Mouse (Mus musculus) kidney, postnatal 0 days (tissue): ENCODE results near the gene Sept6. TPM values are rescaled to one million over a fixed set of nuclear protein-coding genes. Genes with fewer than 3 reads are reported as not detected.

ENCODE experiments used
- ATAC-seq: fragments of 200-750 bp; cut with Nextera tagmentation; replicated peaks from 2 replicates; pipeline ENCODE4 v1.8.0; 2017; ENCODE audit warnings: low read depth, moderate number of reproducible peaks, moderate TSS enrichment, moderate library complexity; ENCODE audit not compliant: low FRiP score
- DNase-seq: peaks from one replicate; pipeline ENCODE4 v3.0.0-alpha.2; 2016; ENCODE audit warnings: low spot score
- H3K27ac ChIP-seq: fragments of 300-500 bp; sonication (generic); 2 replicates; pipeline ENCODE4 v1.5.1; 2014; ENCODE audit warnings: mild to moderate bottlenecking
- H3K27me3 ChIP-seq: fragments of 300-500 bp; sonication (generic); 2 replicates; pipeline ENCODE4 v1.6.1; 2014; ENCODE audit warnings: low read length, mixed read lengths; ENCODE audit not compliant: insufficient read depth
- H3K36me3 ChIP-seq: fragments of 300-500 bp; sonication (generic); 2 replicates; pipeline ENCODE4 v1.6.1; 2014; ENCODE audit warnings: low read length, mixed read lengths; ENCODE audit not compliant: insufficient read depth
- H3K4me1 ChIP-seq: fragments of 300-500 bp; sonication (generic); replicated peaks from 2 replicates; pipeline ENCODE4 v1.6.1; 2014; ENCODE audit warnings: antibody characterized with exemption, low read length, mixed read lengths; ENCODE audit not compliant: insufficient read depth
- H3K4me2 ChIP-seq: fragments of 300-500 bp; sonication (generic); 2 replicates; pipeline ENCODE4 v1.6.1; 2014; ENCODE audit warnings: mild to moderate bottlenecking, low read length, moderate library complexity, mixed read lengths
- H3K4me3 ChIP-seq: fragments of 300-500 bp; sonication (generic); replicated peaks from 2 replicates; pipeline ENCODE4 v1.5.1; 2014; ENCODE audit warnings: low read depth, low read length
- H3K9ac ChIP-seq: fragments of 300-500 bp; sonication (generic); 2 replicates; pipeline ENCODE4 v1.6.1; 2014; ENCODE audit warnings: low read depth, low read length
- H3K9me3 ChIP-seq: fragments of 300-500 bp; sonication (generic); replicated peaks from 2 replicates; pipeline ENCODE4 v1.6.1; 2016; ENCODE audit warnings: low read length, inconsistent platforms, mixed read lengths
- CTCF ChIP-seq: IDR thresholded peaks from 2 replicates; pipeline ENCODE4 v1.5.1; 2016; ENCODE audit warnings: antibody characterized with exemption, low read depth, mild to moderate bottlenecking, moderate library complexity
- WGBS: fragments of 180-500 bp; shearing (Covaris S2); extraction: QIAGEN DNeasy Blood & Tissue Kit; methylation state at CpG from one replicate; pipeline ENCODE4 v1.1.7; 2014; 5-methylcytosine and 5-hydroxymethylcytosine counted together
- polyA plus RNA-seq: library from polyadenylated mRNA; unstranded; fragments of >200 nt; fragmentation: Nextera tagmentation; extraction: Ambion mirVana; gene quantifications from 2 replicates; pipeline ENCODE4 v1.2.1, GENCODE M21; 2015

Gene Sept6
- polyA plus RNA-seq, 1 experiment from 2014 or later: 12.3 TPM

DNA sequence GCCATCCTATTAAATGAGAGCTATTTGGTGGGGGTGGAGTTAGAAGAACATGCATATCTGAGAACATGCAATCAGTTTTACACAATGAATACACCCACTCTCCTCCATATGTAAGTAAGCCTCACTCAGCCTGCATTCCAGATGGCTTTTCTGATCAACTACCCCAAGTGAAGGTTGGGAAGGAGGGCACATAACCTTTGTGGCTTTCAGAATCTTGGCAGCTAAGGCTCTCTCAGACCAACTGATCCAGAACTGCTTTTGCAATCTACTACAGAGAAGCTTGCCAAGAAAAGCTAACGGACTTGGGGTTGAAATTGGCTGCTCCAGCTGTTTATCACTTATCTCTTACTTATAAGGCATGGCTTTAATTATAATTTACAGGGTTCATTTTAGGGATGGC is 73.8 kb downstream of the Sept6 start:
- Histone ChIP-seq H3K4me2 (no peak overlapping the region), H3K4me1 (no peaks in the 10 kb centered on the region), H3K27ac (no peak overlapping the region), H3K9ac (no peak overlapping the region), H3K27me3 (no peaks in the 10 kb centered on the region), H3K4me3 (no peak overlapping the region), H3K9me3 (no peaks in the 10 kb centered on the region), H3K36me3 (no peaks in the 10 kb centered on the region)
- no peak for TF ChIP-seq CTCF
- ATAC-seq: no peak
- WGBS: 76% methylated on average over 1 of the region's 1 CpGs
- DNase-seq: no peak

DNA sequence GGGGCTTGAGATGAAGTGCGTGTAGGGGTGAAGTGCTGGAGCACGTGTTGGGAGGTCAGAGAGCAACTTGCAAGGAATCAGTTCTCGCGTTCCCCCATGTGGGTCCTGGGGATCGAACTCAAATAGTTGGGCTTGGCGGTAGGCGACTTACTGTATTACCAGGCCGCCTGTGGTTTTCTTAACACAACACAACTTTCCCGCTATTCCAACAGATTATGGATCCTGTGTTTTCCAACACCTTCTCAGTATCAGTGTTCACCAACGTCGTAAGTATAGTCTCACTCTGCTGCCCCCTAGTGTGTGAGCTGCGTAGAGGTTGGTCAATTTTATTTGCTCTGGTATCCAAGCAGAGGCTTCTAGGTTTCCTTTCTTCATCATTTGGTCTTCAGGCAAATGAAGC is 80.3 kb downstream of the Sept6 start:
- Histone ChIP-seq H3K4me3 (no peak overlapping the region), H3K4me2 (no peak overlapping the region), H3K27me3 (no peaks in the 10 kb centered on the region), H3K36me3 (no peaks in the 10 kb centered on the region), H3K9me3 (no peaks in the 10 kb centered on the region), H3K27ac (no peak overlapping the region), H3K4me1 (no peaks in the 10 kb centered on the region), H3K9ac (no peak overlapping the region)
- TF ChIP-seq CTCF: peak; percentile 69
- no peak for ATAC-seq
- 47% methylated on average over 12 of the region's 12 CpGs for WGBS
- peak; percentile 64 for DNase-seq

DNA sequence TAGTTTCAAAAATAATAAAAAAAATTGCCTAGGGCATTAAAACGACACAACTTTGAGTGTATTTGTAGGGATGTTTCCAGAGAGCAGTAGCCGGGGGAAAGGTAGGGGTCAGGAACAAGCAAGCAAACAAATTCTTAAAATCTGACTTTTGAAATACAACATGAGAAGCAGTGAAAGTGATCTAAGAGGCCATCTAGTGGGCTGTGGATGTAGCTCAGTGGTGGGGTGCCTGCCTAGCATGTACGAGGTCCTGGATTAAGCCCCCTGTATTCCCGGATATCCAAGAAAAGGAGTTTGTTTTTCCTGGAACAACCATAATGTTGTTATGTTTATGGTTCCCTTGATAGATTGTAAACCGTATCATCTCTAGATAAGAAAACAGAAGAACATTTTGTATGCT is 85.1 kb downstream of the Sept6 start:
- Histone ChIP-seq H3K9me3 (no peaks in the 10 kb centered on the region), H3K4me2 (no peak overlapping the region), H3K4me1 (no peaks in the 10 kb centered on the region), H3K27me3 (no peaks in the 10 kb centered on the region), H3K4me3 (no peak overlapping the region), H3K36me3 (no peaks in the 10 kb centered on the region), H3K27ac (no peak overlapping the region), H3K9ac (no peak overlapping the region)
- ATAC-seq: no peak
- WGBS: 44% methylated on average over 5 of the region's 5 CpGs
- peak; percentile 53; the same call in 1 of the 2 replicates for TF ChIP-seq CTCF
- peak; percentile 46 for DNase-seq

DNA sequence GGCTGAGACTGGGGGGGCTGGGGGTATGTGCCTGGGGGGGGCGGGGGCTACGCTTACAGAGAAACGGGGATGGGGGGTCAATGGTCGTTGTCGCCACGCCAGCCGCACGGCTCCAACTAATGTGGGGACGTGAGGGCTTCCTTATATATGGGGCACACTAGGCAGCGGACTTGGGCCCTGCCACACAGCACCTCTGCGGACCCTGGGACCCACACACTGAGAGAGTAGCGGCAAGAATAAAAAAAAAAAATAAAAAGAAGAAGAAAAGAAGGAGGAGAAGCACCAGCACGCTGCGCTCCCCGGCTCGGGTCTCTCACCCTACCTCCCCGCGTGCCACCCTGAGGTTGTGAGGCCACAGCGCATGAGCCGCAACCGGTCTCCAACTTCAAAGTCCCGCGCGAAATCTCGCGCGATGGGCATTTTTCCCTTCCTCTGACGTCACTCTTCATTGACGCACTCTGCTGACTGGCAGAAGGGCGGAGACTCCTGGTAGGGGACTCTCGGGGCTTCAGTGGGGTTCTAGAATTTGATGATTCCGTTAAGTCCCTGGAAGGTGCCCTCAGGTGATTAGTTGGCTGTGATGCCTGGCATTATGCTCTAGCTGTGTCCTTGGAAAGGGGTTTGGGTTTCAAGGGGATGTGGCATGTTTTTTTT is 88.4 kb downstream of the Sept6 start:
- Histone ChIP-seq H3K9ac (peak overlapping the region; percentile 60), H3K4me1 (no peaks in the 10 kb centered on the region), H3K27me3 (no peaks in the 10 kb centered on the region), H3K27ac (peak overlapping the region; percentile 64; the same call in 1 of the 2 replicates), H3K9me3 (no peaks in the 10 kb centered on the region), H3K36me3 (no peaks in the 10 kb centered on the region), H3K4me3 (peak overlapping the region; percentile 45), H3K4me2 (peak overlapping the region; percentile 74)
- TF ChIP-seq CTCF: no peak
- peak; percentile 93 for DNase-seq
- 25% methylated on average over 31 of the region's 32 CpGs for WGBS
- peak; percentile 91 for ATAC-seq

DNA sequence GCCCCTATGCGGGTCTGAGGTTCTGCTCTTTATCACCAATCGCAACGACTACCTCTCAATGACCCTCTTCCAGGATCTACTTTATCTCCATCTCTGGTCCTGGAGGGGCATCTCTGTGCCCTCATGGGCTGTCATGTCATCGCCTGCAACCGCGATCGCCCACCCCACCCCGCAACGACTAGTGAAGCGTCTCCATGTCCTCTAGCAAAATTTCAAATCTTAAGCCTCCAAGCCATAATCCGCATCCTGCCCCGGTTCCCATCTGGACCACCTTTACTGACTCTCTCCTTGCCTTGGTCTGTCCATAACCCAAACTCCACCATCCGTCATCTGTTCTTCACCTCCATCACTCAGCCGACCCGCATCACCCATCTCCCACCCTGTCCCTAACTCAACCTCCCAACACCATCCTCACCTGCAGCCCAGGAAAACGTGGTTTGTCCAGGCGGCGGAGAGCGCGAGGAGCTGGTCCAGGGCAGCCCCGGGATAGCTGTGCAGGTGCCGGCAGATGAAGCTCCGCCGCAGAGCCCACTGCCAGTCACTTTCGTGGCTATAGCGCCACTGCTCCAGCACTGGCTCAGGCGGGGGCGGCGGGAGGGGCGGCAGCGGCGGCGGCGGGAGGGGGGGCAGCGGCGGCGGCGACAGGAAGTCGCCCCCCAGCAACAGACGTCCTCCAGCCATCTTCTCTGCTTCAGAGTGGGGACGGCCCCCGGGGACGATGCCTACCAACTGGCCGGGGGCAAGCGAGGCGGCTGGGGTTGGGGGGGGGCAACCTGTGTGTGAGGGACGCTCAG is 89.1 kb downstream of the Sept6 start, which contains the start of gene Nkrf:
Gene Nkrf, minus strand, starts transcription at position 579 of the 794 bp plus-strand sequence.
- peak within 1 kb of the TSS; percentile 64; the same call in 1 of the 2 replicates for H3K27ac ChIP-seq

DNA sequence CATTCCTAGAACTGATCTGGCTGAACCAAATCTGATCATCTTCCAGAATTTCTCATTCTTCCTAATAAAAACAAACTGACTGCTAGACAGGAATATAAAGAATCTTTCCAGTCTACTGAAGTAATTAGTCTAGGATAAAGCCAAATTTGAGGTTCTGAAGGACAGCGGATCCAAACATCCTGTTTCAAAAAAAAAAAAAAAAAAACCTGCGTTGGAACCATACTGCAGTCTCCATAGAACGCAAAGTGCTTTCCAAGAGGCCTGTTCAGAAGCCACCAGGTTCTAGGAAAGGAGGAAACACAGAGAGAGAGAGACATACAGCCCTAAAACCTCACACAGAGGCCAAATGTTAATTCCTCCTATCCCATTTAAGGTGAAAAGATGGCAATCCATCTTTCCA is 89.9 kb downstream of the Sept6 start:
- no peak for ATAC-seq
- DNase-seq: no peak
- Histone ChIP-seq H3K4me3 (no peak overlapping the region), H3K4me1 (no peaks in the 10 kb centered on the region), H3K27me3 (no peaks in the 10 kb centered on the region), H3K36me3 (no peaks in the 10 kb centered on the region), H3K9ac (0 out of 2 replicates have a peak overlapping the region, but pooled peaks have one; percentile 60), H3K27ac (no peak overlapping the region), H3K4me2 (peak overlapping the region; percentile 74), H3K9me3 (no peaks in the 10 kb centered on the region)
- WGBS: 61% methylated on average over 3 of the region's 3 CpGs
- TF ChIP-seq CTCF: no peak

More for the DNA sequence above, 89.1 kb downstream of the Sept6 start, which contains the start of gene Nkrf:
- H3K4me1 ChIP-seq: no peaks in the 10 kb centered on the region
- WGBS: 24% methylated on average over 36 of the region's 47 CpGs
- peak within 1 kb of the TSS; percentile 45 for H3K4me3 ChIP-seq
- H3K36me3 ChIP-seq: no peaks in the 10 kb centered on the region
- no peaks in the 10 kb centered on the region for H3K27me3 ChIP-seq
- no peak for TF ChIP-seq CTCF
- ATAC-seq (peak; percentile 59), DNase-seq (peak; percentile 9)
- peak within 1 kb of the TSS; percentile 74 for H3K4me2 ChIP-seq
- no peaks in the 10 kb centered on the region for H3K9me3 ChIP-seq
- H3K9ac ChIP-seq: peak within 1 kb of the TSS; percentile 60
